Mouse (Mus musculus): ENCODE measurements around the gene 4930469K13Rik.

- TF ChIP-seq CTCF (IDR thresholded peaks at IDR 0.05; ENCODE audit: low read depth): no peak
- TF ChIP-seq EP300 (optimal IDR thresholded peaks at IDR 0.05): no peak
Measured at GRCm38 (mm10) chr11:34035909-34036658, 62.3 kb downstream of the 4930469K13Rik start.

Measured in stomach, postnatal 0 days (tissue).